Mouse (Mus musculus): ENCODE data around the gene Fbxw8. TPM values are rescaled to one million over a fixed set of nuclear protein-coding genes. Genes with fewer than 3 reads are reported as not detected.

Fbxw8 gene
- polyA plus RNA-seq, 1 experiment: 72.5 TPM

GRCm38 (mm10) chr5:118042599-118042998 is 112.7 kb downstream of the Fbxw8 start:
- Histone ChIP-seq H3K79me2 (ENCODE audit: control insufficient read depth, insufficient read depth) (no peaks in the 10 kb centered on the region), H3ac (ENCODE audit: control insufficient read depth, insufficient read length, low read depth) (no peak overlapping the region), H3K4me3 (ENCODE audit: insufficient read depth, poor library complexity, severe bottlenecking) (no peak overlapping the region), H3K36me3 (ENCODE audit: control insufficient read depth, insufficient read depth) (no peaks in the 10 kb centered on the region), H3K27me3 (ENCODE audit: control insufficient read depth, insufficient read depth, insufficient read length) (no peaks in the 10 kb centered on the region), H3K79me3 (ENCODE audit: low read depth) (no peaks in the 10 kb centered on the region)
- TF ChIP-seq CEBPB (IDR thresholded peaks at IDR 0.05; ENCODE audit: low read depth): no peak
- no peak for TF ChIP-seq FOSL1 (IDR thresholded peaks at IDR 0.05; ENCODE audit: insufficient read depth, low read length, poor library complexity, severe bottlenecking)

- H3ac ChIP-seq (ENCODE audit: control insufficient read depth, insufficient read length, low read depth): no peak overlapping the region
- no peak overlapping the region for H3K4me3 ChIP-seq (ENCODE audit: insufficient read depth, poor library complexity, severe bottlenecking)
- H3K27me3 ChIP-seq (ENCODE audit: control insufficient read depth, insufficient read depth, insufficient read length): no peaks in the 10 kb centered on the region
- H3K79me2 ChIP-seq (ENCODE audit: control insufficient read depth, insufficient read depth): no peaks in the 10 kb centered on the region
- no peaks in the 10 kb centered on the region for H3K79me3 ChIP-seq (ENCODE audit: low read depth)
- TF ChIP-seq CTCF (IDR thresholded peaks at IDR 0.05; ENCODE audit: control insufficient read depth, insufficient read depth, insufficient read length) (no peak), USF1 (IDR thresholded peaks at IDR 0.05; ENCODE audit: low read depth) (no peak), MYOG (IDR thresholded peaks at IDR 0.05; ENCODE audit: control insufficient read depth, extremely low read depth, insufficient read length) (no peak), MAX (IDR thresholded peaks at IDR 0.05) (no peak), MYOD1 (IDR thresholded peaks at IDR 0.05; ENCODE audit: control insufficient read depth, insufficient read length, low read depth) (no peak), CEBPB (IDR thresholded peaks at IDR 0.05; ENCODE audit: low read depth) (no peak), FOSL1 (IDR thresholded peaks at IDR 0.05; ENCODE audit: insufficient read depth, low read length, poor library complexity, severe bottlenecking) (no peak)
- no peaks in the 10 kb centered on the region for H3K36me3 ChIP-seq (ENCODE audit: control insufficient read depth, insufficient read depth)
Observed at GRCm38 (mm10) chr5:118039241-118039668, 116.0 kb downstream of the Fbxw8 start.

DNA sequence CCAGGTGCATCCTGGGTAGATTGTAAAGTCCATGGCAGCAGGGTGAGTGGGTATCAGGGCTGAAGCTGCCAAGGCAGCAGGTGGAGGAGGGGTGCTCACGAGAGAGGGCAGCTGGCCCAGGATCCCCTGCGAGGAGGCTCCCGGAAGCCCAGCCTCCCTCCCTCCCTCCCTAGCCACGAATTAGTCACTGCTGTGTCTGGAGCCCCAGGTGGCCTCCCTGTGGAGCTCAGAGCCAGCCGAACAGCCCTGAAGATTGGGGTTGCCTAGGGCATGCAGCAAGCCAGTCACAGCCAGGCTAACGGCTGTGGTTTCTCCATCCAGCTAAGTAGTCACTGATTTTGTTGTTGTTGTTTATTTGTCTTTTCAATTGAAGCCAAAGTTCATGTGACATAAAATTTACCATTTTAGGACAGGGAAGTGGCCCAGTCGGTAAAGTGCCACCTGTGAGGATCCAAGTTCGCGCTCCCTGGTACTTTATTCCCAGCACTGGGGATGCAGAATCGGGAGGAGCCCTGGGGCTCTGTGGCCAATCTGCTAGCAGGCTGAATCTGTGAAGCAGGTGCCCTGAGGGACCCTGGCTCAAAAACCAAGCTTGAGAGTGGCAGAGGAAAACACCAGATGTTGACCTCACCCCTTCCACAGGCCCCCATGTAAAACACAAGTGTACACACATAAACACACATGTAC is 117.3 kb downstream of the Fbxw8 start:
- Histone ChIP-seq H3K36me3 (ENCODE audit: control insufficient read depth, insufficient read depth) (no peaks in the 10 kb centered on the region), H3K4me3 (ENCODE audit: insufficient read depth, poor library complexity, severe bottlenecking) (no peak overlapping the region), H3K79me3 (ENCODE audit: low read depth) (no peaks in the 10 kb centered on the region), H3ac (ENCODE audit: control insufficient read depth, insufficient read length, low read depth) (no peak overlapping the region), H3K27me3 (ENCODE audit: control insufficient read depth, insufficient read depth, insufficient read length) (no peaks in the 10 kb centered on the region), H3K79me2 (ENCODE audit: control insufficient read depth, insufficient read depth) (no peaks in the 10 kb centered on the region)
- TF ChIP-seq MYOD1 (IDR thresholded peaks at IDR 0.05; ENCODE audit: control insufficient read depth, insufficient read length, low read depth): no peak
- TF ChIP-seq MAX (IDR thresholded peaks at IDR 0.05): no peak
- no peak for TF ChIP-seq CTCF (IDR thresholded peaks at IDR 0.05; ENCODE audit: control insufficient read depth, insufficient read depth, insufficient read length)
- TF ChIP-seq USF1 (IDR thresholded peaks at IDR 0.05; ENCODE audit: low read depth): no peak
- no peak for TF ChIP-seq CEBPB (IDR thresholded peaks at IDR 0.05; ENCODE audit: low read depth)
- TF ChIP-seq MYOG (IDR thresholded peaks at IDR 0.05; ENCODE audit: control insufficient read depth, extremely low read depth, insufficient read length): no peak
- TF ChIP-seq FOSL1 (IDR thresholded peaks at IDR 0.05; ENCODE audit: insufficient read depth, low read length, poor library complexity, severe bottlenecking): no peak

DNA sequence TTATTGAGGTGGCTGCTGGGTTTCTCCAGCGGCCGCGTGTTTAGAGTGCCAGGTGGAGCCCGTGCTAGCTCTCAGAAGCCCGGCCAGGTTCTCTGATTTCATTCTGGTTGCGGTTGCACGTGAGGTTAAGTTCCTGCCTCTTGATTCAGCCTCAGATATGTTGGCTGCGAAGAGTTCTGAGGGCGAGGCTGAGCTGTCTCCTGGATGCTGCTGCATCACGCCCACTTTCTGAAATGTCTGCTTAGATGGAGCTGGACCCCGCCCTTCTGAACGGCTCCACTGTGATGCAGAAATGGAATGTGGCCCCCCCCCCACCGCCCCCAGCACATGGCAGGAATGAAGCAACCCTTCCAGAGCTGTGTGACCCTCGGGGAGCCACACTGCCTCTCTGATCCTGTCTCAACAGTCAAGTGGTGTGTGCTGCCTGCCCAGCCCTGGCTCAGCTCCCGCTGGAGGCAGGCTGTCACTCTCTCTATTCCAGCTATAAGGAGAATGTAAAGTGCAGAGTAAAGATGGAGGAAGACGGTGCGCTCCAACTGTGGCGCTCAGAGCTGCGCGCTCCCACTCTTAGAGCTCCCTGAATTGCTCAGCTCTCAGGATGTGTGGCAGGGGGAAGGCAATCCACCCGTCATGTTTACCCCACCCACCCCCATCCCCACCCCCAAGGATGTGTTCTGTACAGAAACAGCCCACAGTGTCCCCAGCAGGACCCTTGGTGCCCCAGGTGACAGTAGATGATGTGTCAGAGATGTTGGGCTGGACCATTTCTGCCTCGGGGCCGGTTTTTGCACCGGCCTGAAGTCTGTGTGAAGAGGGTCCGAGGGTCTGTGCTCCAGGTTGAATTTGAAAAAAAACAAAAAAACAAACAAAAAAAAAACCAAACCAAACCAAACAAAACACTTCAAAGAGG is 118.1 kb downstream of the Fbxw8 start:
- H3K79me3 ChIP-seq (ENCODE audit: low read depth): no peaks in the 10 kb centered on the region
- H3ac ChIP-seq (ENCODE audit: control insufficient read depth, insufficient read length, low read depth): no peak overlapping the region
- no peaks in the 10 kb centered on the region for H3K36me3 ChIP-seq (ENCODE audit: control insufficient read depth, insufficient read depth)
- H3K27me3 ChIP-seq (ENCODE audit: control insufficient read depth, insufficient read depth, insufficient read length): no peaks in the 10 kb centered on the region
- H3K4me3 ChIP-seq (ENCODE audit: insufficient read depth, poor library complexity, severe bottlenecking): peak overlapping the region; percentile 6
- H3K79me2 ChIP-seq (ENCODE audit: control insufficient read depth, insufficient read depth): no peaks in the 10 kb centered on the region
- TF ChIP-seq MYOG (IDR thresholded peaks at IDR 0.05; ENCODE audit: control insufficient read depth, extremely low read depth, insufficient read length) (no peak), MYOD1 (IDR thresholded peaks at IDR 0.05; ENCODE audit: control insufficient read depth, insufficient read length, low read depth) (no peak), FOSL1 (IDR thresholded peaks at IDR 0.05; ENCODE audit: insufficient read depth, low read length, poor library complexity, severe bottlenecking) (no peak)

- Histone ChIP-seq H3K79me3 (ENCODE audit: low read depth) (no peaks in the 10 kb centered on the region), H3ac (ENCODE audit: control insufficient read depth, insufficient read length, low read depth) (no peak overlapping the region), H3K36me3 (ENCODE audit: control insufficient read depth, insufficient read depth) (no peaks in the 10 kb centered on the region), H3K4me3 (ENCODE audit: insufficient read depth, poor library complexity, severe bottlenecking) (no peak overlapping the region), H3K79me2 (ENCODE audit: control insufficient read depth, insufficient read depth) (no peaks in the 10 kb centered on the region), H3K27me3 (ENCODE audit: control insufficient read depth, insufficient read depth, insufficient read length) (no peaks in the 10 kb centered on the region)
- TF ChIP-seq MAX (IDR thresholded peaks at IDR 0.05): no peak
- TF ChIP-seq MYOG (IDR thresholded peaks at IDR 0.05; ENCODE audit: control insufficient read depth, extremely low read depth, insufficient read length): no peak
- TF ChIP-seq USF1 (IDR thresholded peaks at IDR 0.05; ENCODE audit: low read depth): no peak
- no peak for TF ChIP-seq MYOD1 (IDR thresholded peaks at IDR 0.05; ENCODE audit: control insufficient read depth, insufficient read length, low read depth)
- no peak for TF ChIP-seq CEBPB (IDR thresholded peaks at IDR 0.05; ENCODE audit: low read depth)
Observed at GRCm38 (mm10) chr5:118035786-118036185, 119.5 kb downstream of the Fbxw8 start.
